Mouse (Mus musculus) gastrocnemius, postnatal 36 days (tissue): ENCODE measurements around the gene Cep63. TPM values are rescaled to one million over a fixed set of nuclear protein-coding genes. Genes with fewer than 3 reads are reported as not detected.

ENCODE experiments used
- DNase-seq, 2 experiments: peaks; one replicate each; pipeline ENCODE4 v3.0.0; 2022
- intact Hi-C: fragments of 180-260 bp; cut with DNase I; formaldehyde crosslinking; loops from one replicate; pipeline ENCODE4 v1.15.1; 2025
- total RNA-seq, 2 experiments: library from RNA; stranded (reverse); gene quantifications; 2 replicates each; pipeline ENCODE4 v1.2.3; 2021

Cep63 gene
- total RNA-seq, 2 experiments from 2014 or later: 20.7 to 21.9 TPM

- peak in 1 of 2 experiments; percentile 37 for DNase-seq
- intact Hi-C loops: no loop called here
Measured at GRCm38 (mm10) chr9:102632923-102633537, 6.7 kb upstream of the Cep63 start.

GRCm38 (mm10) chr9:102632173-102632572 is 5.8 kb upstream of the Cep63 start:
- DNase-seq: no peak
- intact Hi-C loops: no loop called here

GRCm38 (mm10) chr9:102631589-102632147 is 5.3 kb upstream of the Cep63 start:
- DNase-seq: no peak
- intact Hi-C loops: no loop called here

- no peak for DNase-seq
- intact Hi-C loops: no loop called here
Measured at GRCm38 (mm10) chr9:102629052-102629451, 2.7 kb upstream of the Cep63 start.

GRCm38 (mm10) chr9:102627442-102627841 is 1.1 kb upstream of the Cep63 start:
- no peak for DNase-seq
- intact Hi-C loops: no loop called here

GRCm38 (mm10) chr9:102626839-102627225 is 498 bp upstream of the Cep63 start:
- intact Hi-C loops: no loop called here
- no peak for DNase-seq

GRCm38 (mm10) chr9:102625401-102625982 is 842 bp downstream of the Cep63 start:
- intact Hi-C loops: no loop called here
- DNase-seq: no peak

- intact Hi-C loops: no loop called here
- DNase-seq: no peak
Measured at GRCm38 (mm10) chr9:102623581-102623980, 2.8 kb downstream of the Cep63 start.

GRCm38 (mm10) chr9:102622876-102623275 is 3.5 kb downstream of the Cep63 start:
- intact Hi-C loops: no loop called here
- no peak for DNase-seq

- DNase-seq: no peak
- intact Hi-C loops: no loop called here
Measured at GRCm38 (mm10) chr9:102622192-102622857, 4.0 kb downstream of the Cep63 start.

GRCm38 (mm10) chr9:102621385-102621784 is 4.9 kb downstream of the Cep63 start:
- DNase-seq: no peak
- intact Hi-C loops: no loop called here

GRCm38 (mm10) chr9:102616267-102616666 is 10.1 kb downstream of the Cep63 start:
- intact Hi-C loops: no loop called here
- no peak for DNase-seq

GRCm38 (mm10) chr9:102615071-102615470 is 11.3 kb downstream of the Cep63 start:
- intact Hi-C loops: no loop called here

GRCm38 (mm10) chr9:102609221-102609620 is 17.1 kb downstream of the Cep63 start:
- intact Hi-C loops: no loop called here
- DNase-seq: no peak

More at GRCm38 (mm10) chr9:102615071-102615470, 11.3 kb downstream of the Cep63 start:
- no peak for DNase-seq

GRCm38 (mm10) chr9:102607471-102607870 is 18.9 kb downstream of the Cep63 start:
- no peak for DNase-seq
- intact Hi-C loops: no loop called here

- intact Hi-C loops: no loop called here
- DNase-seq: no peak
Measured at GRCm38 (mm10) chr9:102605162-102605561, 21.2 kb downstream of the Cep63 start.

- intact Hi-C loops: no loop called here
- DNase-seq: no peak
Measured at GRCm38 (mm10) chr9:102601666-102602065, 24.7 kb downstream of the Cep63 start.

GRCm38 (mm10) chr9:102601187-102601586 is 25.1 kb downstream of the Cep63 start:
- DNase-seq: no peak
- intact Hi-C loops: no loop called here

- no peak for DNase-seq
- intact Hi-C loops: no loop called here
Measured at GRCm38 (mm10) chr9:102595662-102596436, 30.5 kb downstream of the Cep63 start.

- intact Hi-C loops: no loop called here
Measured at GRCm38 (mm10) chr9:102594667-102595393, 31.5 kb downstream of the Cep63 start.

More at GRCm38 (mm10) chr9:102594667-102595393, 31.5 kb downstream of the Cep63 start:
- DNase-seq: no peak
